Mouse (Mus musculus) gastrocnemius, postnatal 25 days (tissue): ENCODE results near the gene Mrap2. TPM values are rescaled to one million over a fixed set of nuclear protein-coding genes. Genes with fewer than 3 reads are reported as not detected.
"Not testable (repeated sequence)": the region's sequence is repeated elsewhere in the genome, so short reads cannot be mapped to it uniquely, and the experiment has no call there.

Experiments
- DNase-seq: peaks from one replicate; pipeline ENCODE4 v3.0.0; 2022
- long read RNA-seq, 2 experiments: library from polyadenylated mRNA; stranded (forward); transcript quantifications; one replicate each; pipeline ENCODE4 v2.0.0; 2021
- total RNA-seq, 2 experiments: library from RNA; stranded (reverse); gene quantifications; 1 replicate in 1 of 2; 2 replicates in 1 of 2; pipeline ENCODE4 v1.2.3; 2021

Gene Mrap2
- total RNA-seq, result under 1 TPM; 0.49 to 0.72 TPM
- long read RNA-seq, experiment 1, result 0 reads
- long read RNA-seq, experiment 2, result 0 reads

- DNase-seq, result no peak
Measured at GRCm38 (mm10) chr9:87144106-87144505, at the start of gene Mrap2. Gene Mrap2, plus strand, starts transcription at chr9:87144306.

- DNase-seq, result no peak
Measured at GRCm38 (mm10) chr9:87097989-87098388, 46.1 kb upstream of the Mrap2 start.

GRCm38 (mm10) chr9:87115019-87115418 is 29.1 kb upstream of the Mrap2 start:
- DNase-seq, result no peak

DNA sequence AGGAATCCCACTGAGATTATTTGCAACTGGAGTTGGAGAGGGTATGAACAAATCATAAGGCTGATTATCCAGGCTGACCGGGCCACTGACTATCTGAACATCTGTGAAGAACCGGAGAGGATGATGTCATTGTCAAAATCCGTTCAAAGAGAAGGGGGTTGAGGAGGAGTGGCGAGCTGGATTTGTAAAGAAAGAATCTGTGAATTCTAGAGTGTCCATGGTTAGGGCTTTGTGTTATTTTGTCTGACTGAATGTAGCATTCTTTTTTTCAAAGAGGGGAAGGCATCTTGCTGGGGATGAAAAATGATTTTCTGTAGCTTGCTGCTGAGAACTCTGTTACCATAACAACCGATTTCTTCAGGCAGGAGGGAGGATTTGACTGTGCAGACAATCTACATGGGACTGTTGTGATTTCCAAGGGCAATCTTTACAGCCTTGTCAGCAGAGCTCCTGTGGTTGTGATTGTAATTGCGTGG is 28.6 kb upstream of the Mrap2 start:
- no peak for DNase-seq

GRCm38 (mm10) chr9:87115978-87116377 is 28.1 kb upstream of the Mrap2 start:
- no peak for DNase-seq

- DNase-seq, result no peak
Measured at GRCm38 (mm10) chr9:87118996-87119395, 25.1 kb upstream of the Mrap2 start.

GRCm38 (mm10) chr9:87121956-87122493 is 22.1 kb upstream of the Mrap2 start:
- no peak for DNase-seq

DNA sequence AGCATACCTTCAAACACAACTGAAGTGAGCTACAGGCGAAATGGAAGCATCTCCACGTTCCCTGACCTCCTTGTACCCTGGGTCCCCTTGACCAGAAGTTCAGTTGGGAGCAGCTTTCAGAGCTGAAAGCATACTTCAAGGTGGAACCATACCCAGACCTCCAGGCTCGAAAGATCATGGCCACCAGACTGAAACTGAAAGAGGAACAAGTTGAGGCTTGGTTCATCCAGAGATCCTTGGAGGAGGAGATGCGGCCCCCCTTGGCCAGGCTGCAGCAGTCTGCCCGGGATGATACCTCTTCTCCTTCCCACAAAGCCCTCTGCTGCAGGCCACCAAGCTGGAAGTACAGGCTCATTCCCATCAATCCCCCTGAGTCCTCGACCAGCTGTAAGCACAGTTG is 17.1 kb upstream of the Mrap2 start:
- not testable (repeated sequence) for DNase-seq

GRCm38 (mm10) chr9:87135765-87136558 is 8.1 kb upstream of the Mrap2 start:
- no peak for DNase-seq

GRCm38 (mm10) chr9:87143076-87143475 is 1.0 kb upstream of the Mrap2 start:
- no peak for DNase-seq

- DNase-seq, result no peak
Measured at GRCm38 (mm10) chr9:87144532-87144931, 426 bp downstream of the Mrap2 start.

GRCm38 (mm10) chr9:87145180-87145579 is 1.1 kb downstream of the Mrap2 start:
- no peak for DNase-seq

DNA sequence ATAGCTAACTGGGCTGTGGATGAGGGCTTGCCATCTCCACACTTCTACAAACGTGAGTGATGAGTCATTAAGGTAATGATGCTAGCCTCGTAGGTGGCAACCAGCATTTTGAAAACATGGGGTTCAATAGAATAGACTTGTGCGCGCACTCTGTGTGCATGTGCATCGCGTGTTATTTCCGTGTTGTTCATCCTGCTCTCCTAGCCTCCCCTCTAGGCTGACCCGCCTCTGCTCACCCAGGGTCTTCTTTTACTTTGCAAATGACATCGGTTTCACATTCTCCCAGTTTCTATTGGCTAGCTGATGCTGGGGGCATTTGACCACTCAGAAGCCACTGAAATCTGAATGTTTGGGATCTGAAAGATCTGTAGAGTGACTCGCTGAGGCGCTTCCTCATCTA is 1.6 kb downstream of the Mrap2 start:
- no peak for DNase-seq

GRCm38 (mm10) chr9:87146400-87146799 is 2.3 kb downstream of the Mrap2 start:
- DNase-seq, result no peak

- no peak for DNase-seq
Measured at GRCm38 (mm10) chr9:87147927-87148326, 3.8 kb downstream of the Mrap2 start.

- no peak for DNase-seq
Measured at GRCm38 (mm10) chr9:87152641-87153325, 8.7 kb downstream of the Mrap2 start.

GRCm38 (mm10) chr9:87162559-87162958 is 18.5 kb downstream of the Mrap2 start:
- DNase-seq, result no peak

DNA sequence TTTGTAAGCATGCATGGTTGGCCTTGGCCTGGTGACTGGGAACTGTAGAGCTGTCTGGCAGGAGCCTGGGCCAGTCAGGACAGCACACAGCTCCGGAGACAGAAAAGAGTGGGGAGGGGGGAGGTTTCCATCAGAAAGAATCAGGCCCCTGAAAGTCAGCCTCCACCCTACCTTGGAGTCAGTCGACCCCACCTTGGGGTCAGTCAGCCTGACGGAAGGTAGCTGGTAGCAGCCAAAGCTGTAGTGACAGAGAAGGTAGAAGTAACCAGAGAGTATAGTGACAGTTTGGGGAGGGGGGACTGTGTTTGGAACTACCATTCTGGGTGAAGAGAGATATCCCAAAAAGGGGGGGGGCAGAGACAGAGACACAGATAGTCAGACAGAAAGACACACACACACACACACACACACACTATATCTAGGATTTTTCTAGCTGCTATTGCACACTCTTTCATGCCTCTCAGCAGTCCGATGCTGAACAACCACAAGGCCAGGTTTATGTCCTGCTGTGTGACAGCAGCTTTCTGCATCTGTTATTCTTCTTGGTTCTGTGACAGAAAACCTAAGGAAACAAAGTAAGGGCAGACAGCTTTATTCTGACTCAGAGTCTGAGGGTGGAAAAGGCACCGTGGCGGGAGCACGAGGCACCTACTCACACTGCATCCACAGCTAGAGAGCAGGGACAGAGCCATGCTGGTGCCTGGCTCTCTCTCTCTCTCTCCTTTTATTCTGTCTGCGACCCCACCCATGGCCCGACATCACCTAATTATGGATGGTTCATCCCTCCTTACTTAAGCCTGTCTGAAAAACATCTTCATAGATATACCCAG is 23.1 kb downstream of the Mrap2 start:
- DNase-seq, result no peak

DNA sequence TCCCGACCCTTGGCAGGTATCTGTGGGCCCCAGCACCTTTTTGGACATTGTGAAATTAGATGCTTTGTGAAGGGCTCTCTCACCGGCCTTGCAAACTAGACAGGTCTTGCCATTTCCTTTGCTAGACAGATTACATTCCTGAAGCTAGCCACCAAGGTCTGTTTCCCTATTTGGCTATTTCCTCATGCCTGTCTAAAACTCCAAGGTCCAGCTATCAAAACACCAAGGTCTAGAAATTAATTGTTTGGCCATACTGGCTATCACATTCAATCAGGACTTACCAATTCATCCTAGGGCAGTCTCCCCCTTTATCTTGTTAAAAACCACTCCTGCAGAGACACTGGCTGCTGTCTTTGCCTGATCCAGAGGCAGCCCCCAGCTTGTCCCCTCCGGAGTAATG is 23.9 kb downstream of the Mrap2 start:
- DNase-seq, result no peak

- DNase-seq, result no peak
Measured at GRCm38 (mm10) chr9:87169144-87169543, 25.0 kb downstream of the Mrap2 start.

- no peak for DNase-seq
Measured at GRCm38 (mm10) chr9:87170891-87171290, 26.8 kb downstream of the Mrap2 start.

- DNase-seq, result no peak
Measured at GRCm38 (mm10) chr9:87171517-87171916, 27.4 kb downstream of the Mrap2 start.
